Mouse (Mus musculus): ENCODE data around the gene Krtcap3. TPM values are rescaled to one million over a fixed set of nuclear protein-coding genes. Genes with fewer than 3 reads are reported as not detected.
"Not testable (repeated sequence)": the region's sequence is repeated elsewhere in the genome, so short reads cannot be mapped to it uniquely, and the experiment has no call there.

Krtcap3 gene
- polyA plus RNA-seq (2016; fragmentation: Nextera tagmentation; extraction: Ambion mirVana): 4.6 and 6.1 TPM in 2 replicates

DNA sequence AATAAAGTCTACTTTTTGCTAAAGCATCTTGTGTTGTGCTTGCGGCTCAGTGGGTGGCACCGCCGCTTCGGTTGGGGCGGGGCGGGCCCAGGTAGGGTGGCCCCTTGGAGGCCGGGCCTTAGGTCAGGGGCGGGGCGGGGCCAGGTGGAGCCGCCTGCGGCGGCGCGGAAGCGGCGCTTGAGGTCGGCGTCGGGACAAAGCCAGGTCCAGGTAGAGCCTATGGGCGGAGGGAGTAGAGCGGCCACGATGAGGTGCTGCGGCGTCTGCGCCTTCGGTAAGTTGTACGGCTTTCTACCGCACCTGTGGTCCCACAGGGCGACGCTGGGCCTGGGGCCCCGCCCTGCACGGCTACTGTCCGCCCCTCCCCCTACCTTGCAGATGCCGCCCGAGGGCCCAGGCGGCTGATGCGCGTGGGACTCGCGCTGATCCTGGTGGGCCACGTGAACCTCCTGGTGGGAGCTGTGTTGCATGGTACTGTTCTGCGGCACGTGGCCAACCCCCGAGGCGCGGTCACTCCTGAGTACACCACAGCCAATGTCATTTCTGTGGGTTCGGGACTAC lies at the start of gene Krtcap3:
Krtcap3 (plus strand) TSS at position 151 of the 561 bp plus-strand sequence.
- Histone ChIP-seq H3K27ac (no peak within 1 kb of the TSS), H3K4me2 (peak within 1 kb of the TSS; percentile 65), H3K36me3 (peaks cover 82% of the 10 kb centered on the region), H3K27me3 (replicated peaks) (no peaks in the 10 kb centered on the region), H3K4me1 (peaks cover 27% of the 10 kb centered on the region), H3K4me3 (peak within 1 kb of the TSS; percentile 50), H3K9ac (0 out of 2 replicates have a peak within 1 kb of the TSS, but pooled peaks have one; percentile 2), H3K9me3 (replicated peaks) (no peaks in the 10 kb centered on the region)
- WGBS (ENCODE audit: insufficient replicate concordance): 62% methylated on average over 47 of the region's 47 CpGs
- ATAC-seq: peak; percentile 77

DNA sequence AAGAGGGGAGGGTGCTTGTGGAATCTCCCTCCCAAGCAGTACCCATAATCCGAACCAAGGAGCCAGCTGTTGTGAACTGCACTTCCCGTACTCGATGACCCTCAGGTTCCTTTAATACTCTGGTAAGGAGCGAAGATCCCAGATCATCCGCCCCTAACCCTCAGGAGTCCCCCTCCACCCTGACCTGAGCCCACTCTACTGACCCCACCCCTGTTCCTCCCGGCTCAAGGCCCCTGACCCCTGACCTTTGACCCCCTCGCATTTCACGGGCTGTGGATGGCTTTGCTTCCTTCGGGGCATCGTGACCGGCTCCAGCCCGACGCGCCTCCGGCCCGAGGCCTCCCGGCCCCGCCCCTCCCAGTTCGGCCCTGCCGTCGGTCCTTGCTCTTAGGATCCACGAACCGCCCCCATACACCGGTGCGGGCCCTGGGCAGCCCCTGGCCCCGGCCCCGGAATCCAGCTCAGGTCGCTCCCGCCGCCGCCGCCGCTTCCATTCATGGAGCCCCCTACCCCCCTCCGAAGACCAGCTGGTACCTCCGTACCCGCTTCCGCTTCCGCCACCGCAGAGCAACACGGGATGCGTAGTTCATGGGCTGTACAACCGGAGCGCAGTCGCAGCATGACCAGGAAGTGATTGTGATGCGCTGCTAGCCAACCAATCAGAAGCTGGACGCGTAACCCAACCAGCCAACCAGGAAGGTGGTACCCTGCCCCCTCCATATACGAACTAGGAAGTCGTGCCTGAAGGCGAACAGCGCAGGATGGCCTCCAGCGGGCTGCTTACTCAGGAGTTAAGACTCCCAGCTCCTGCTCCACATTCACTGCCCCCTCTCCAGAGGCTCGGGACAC lies 49.5 kb upstream of the Krtcap3 start, which contains the start of gene Zfp513:
Zfp513 (minus strand) TSS at position 562 of the 849 bp plus-strand sequence.
- Histone ChIP-seq H3K4me3 (peak within 1 kb of the TSS; percentile 80), H3K4me2 (peak within 1 kb of the TSS; percentile 89), H3K36me3 (peaks cover 85% of the 10 kb centered on the region), H3K9me3 (replicated peaks) (peaks cover 5% of the 10 kb centered on the region), H3K27me3 (replicated peaks) (no peaks in the 10 kb centered on the region), H3K4me1 (peaks cover 36% of the 10 kb centered on the region), H3K9ac (peak within 1 kb of the TSS; percentile 81), H3K27ac (peak within 1 kb of the TSS; percentile 87)
- under 1% methylated on average over 53 of the region's 53 CpGs for WGBS (ENCODE audit: insufficient replicate concordance)
- ATAC-seq: peak; percentile 95

DNA sequence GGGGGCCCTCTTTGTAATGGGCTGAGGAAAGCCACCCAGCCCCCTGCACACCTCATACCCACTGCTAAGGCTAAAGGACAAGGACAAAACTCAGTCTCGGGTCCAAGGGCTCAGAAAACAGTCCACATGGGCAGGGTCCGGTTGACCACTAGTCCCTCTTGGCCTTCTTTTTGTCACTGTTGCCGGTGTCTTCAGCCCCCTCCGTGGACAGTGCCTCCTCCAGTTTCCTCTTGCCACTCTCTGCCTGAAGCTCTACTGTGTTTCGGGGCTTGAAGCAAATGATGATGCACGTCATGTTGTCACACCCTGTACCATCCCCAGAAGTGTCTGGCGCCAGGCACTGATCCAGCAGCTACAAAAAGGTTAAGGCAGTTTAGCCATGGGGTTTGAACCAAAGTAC lies 48.6 kb upstream of the Krtcap3 start:
- peak overlapping the region; percentile 87 for H3K27ac ChIP-seq
- H3K4me2 ChIP-seq: peak overlapping the region; percentile 89
- H3K4me3 ChIP-seq: peak overlapping the region; percentile 80
- H3K36me3 ChIP-seq: peaks cover 85% of the 10 kb centered on the region
- peaks cover 36% of the 10 kb centered on the region for H3K4me1 ChIP-seq
- peak overlapping the region; percentile 68; the same call in 1 of the 2 replicates for H3K9ac ChIP-seq
- no peaks in the 10 kb centered on the region for H3K27me3 ChIP-seq (replicated peaks)
- H3K9me3 ChIP-seq (replicated peaks): peaks cover 5% of the 10 kb centered on the region
- WGBS (ENCODE audit: insufficient replicate concordance): 79% methylated on average over 7 of the region's 7 CpGs
- no peak for ATAC-seq

DNA sequence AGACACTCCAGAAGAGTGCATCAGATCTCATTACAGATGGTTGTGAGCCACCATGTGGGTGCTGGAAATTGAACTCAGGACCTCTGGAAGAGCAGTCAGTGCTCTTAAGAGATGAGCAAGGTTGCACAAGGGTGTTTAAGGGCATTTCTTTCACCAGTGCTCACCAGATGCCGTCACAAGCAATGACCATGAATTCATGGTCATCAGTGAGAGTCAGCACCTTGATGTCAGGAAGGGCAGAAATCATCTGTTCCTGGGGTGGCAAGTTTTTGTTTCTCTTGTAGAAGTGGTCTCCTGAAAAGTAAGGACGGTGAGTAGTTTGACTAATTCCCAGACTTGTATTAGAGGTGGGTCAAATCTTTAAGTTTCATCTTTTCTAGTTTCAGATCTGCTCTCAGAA lies 47.6 kb upstream of the Krtcap3 start:
- H3K27ac ChIP-seq: 0 out of 2 replicates have a peak overlapping the region, but pooled peaks have one; percentile 87
- H3K4me1 ChIP-seq: peaks cover 36% of the 10 kb centered on the region
- WGBS (ENCODE audit: insufficient replicate concordance): 82% methylated on average over 2 of the region's 2 CpGs
- H3K4me3 ChIP-seq: no peak overlapping the region
- H3K27me3 ChIP-seq (replicated peaks): no peaks in the 10 kb centered on the region
- H3K9me3 ChIP-seq (replicated peaks): peaks cover 5% of the 10 kb centered on the region
- peaks cover 85% of the 10 kb centered on the region for H3K36me3 ChIP-seq
- H3K4me2 ChIP-seq: no peak overlapping the region
- no peak overlapping the region for H3K9ac ChIP-seq
- no peak for ATAC-seq

DNA sequence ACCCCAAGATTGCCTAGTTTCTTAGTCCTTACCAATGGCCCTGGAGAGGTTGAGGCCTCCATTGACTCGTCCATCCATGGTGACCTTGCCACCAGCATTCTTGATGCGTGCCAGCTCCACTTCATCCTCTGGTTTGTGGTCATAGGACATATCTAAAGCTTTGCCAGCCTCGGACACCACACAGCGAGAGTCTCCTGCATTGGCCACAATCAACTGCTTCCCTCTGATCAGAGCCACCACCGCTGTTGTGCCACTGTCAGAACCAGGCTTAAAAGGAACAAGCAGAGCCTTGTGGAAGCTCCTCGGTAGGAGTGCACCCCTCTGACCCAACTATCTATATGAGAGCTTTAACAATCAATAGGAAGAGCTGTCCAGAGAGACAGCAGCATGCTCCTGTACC lies 47.1 kb upstream of the Krtcap3 start:
- no peak overlapping the region for H3K4me2 ChIP-seq
- no peak for ATAC-seq
- H3K9me3 ChIP-seq (replicated peaks): peaks cover 5% of the 10 kb centered on the region
- peaks cover 31% of the 10 kb centered on the region for H3K4me1 ChIP-seq
- 86% methylated on average over 6 of the region's 6 CpGs for WGBS (ENCODE audit: insufficient replicate concordance)
- no peak overlapping the region for H3K9ac ChIP-seq
- no peak overlapping the region for H3K27ac ChIP-seq
- no peaks in the 10 kb centered on the region for H3K27me3 ChIP-seq (replicated peaks)
- H3K4me3 ChIP-seq: no peak overlapping the region
- peaks cover 80% of the 10 kb centered on the region for H3K36me3 ChIP-seq

DNA sequence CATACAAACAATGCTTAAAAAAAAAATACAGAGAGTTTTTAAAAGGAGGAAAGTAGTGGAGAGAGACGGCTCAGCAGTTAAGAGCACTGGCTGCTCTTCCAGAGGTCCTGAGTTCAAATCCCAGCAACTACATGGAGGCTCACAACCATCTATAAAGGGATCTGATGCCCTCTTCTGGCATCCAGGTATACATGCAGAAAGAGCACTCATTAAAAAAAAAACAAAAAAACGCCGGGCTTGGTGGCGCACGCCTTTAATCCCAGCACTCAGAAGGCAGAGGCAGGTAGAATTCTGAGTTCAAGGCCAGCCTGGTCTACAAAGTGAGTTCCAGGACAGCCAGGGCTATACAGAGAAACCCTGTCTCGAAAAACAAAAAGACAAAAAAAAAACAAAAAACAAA lies 34.9 kb upstream of the Krtcap3 start:
- not testable (repeated sequence) for ATAC-seq; H3K27ac ChIP-seq; H3K4me3 ChIP-seq; H3K4me2 ChIP-seq; H3K9ac ChIP-seq; H3K27me3 ChIP-seq (replicated peaks); H3K9me3 ChIP-seq (replicated peaks)
- 66% methylated on average over 6 of the region's 6 CpGs for WGBS (ENCODE audit: insufficient replicate concordance)
- Histone ChIP-seq H3K4me1 (peaks cover 73% of the 10 kb centered on the region), H3K36me3 (peaks cover 19% of the 10 kb centered on the region)

DNA sequence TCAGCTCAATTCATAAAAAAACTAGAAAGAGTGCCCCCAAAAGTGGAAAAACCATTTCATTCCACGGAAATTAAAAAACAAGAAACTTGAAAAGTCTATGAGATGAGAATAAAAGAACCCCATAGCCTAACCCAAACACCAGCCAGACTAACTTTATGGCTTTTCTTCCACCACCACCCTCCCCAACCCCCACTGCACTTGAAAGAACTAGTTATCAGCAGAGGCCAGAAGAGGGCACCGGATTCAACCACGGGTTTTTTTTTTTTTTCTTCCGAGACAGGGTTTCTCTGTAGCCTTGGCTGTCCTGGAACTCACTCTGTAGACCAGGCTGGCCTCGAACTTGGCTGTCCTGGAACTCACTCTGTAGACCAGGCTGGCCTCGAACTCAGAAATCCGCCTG lies 33.2 kb upstream of the Krtcap3 start:
- H3K9ac ChIP-seq: peak overlapping the region; percentile 64
- peak overlapping the region; percentile 99 for H3K4me3 ChIP-seq
- H3K27me3 ChIP-seq (replicated peaks): no peaks in the 10 kb centered on the region
- H3K4me2 ChIP-seq: peak overlapping the region; percentile 91
- H3K36me3 ChIP-seq: peaks cover 19% of the 10 kb centered on the region
- H3K4me1 ChIP-seq: peaks cover 61% of the 10 kb centered on the region
- peak; percentile 55 for ATAC-seq
- peak overlapping the region; percentile 96 for H3K27ac ChIP-seq
- WGBS (ENCODE audit: insufficient replicate concordance): 19% methylated on average over 7 of the region's 7 CpGs
- H3K9me3 ChIP-seq (replicated peaks): no peaks in the 10 kb centered on the region

DNA sequence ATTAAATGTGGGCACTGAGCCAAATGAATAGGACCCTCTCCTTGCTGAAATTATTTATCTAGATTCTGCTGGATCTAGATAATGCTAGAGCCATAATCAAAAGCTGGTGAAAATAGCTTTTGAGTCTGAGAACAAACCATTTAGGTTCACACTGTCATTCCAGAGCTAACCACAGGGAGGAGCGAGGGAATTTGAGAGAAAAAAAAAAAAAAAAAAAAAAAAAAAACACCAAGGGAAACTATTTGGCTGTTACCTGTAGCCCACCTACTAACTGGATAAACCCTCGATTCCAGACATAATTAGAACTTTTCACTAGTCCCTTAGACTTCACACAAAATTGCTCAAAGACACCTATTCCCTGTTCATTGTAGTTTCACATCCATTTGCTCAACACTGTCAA lies 32.4 kb upstream of the Krtcap3 start:
- Histone ChIP-seq H3K9ac (peak overlapping the region; percentile 99), H3K36me3 (peaks cover 15% of the 10 kb centered on the region), H3K4me1 (peaks cover 61% of the 10 kb centered on the region), H3K27ac (peak overlapping the region; percentile 96), H3K9me3 (replicated peaks) (no peaks in the 10 kb centered on the region), H3K27me3 (replicated peaks) (no peaks in the 10 kb centered on the region), H3K4me2 (peak overlapping the region; percentile 91), H3K4me3 (peak overlapping the region; percentile 99)
- 2% methylated on average over 2 of the region's 2 CpGs for WGBS (ENCODE audit: insufficient replicate concordance)
- ATAC-seq: no peak

DNA sequence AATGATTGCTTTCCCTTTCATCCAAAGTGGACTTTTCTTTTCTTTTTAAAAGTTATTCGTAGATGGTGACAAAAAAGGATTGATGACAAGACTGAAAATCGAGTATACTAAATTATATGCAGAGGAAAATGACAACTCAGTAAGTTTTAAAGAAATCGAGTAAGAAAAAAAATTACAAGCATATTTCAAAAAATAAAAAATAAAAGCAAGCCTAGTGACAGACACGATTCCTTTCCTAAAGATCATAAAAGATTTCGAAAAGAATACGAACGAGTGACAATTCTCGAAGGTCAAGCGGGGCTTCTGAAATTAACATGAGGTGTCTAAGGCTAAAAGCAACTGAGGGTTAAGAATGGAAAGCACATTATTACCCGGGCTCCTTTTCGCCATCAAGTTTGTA lies 32.0 kb upstream of the Krtcap3 start:
- Histone ChIP-seq H3K9ac (peak overlapping the region; percentile 99), H3K27ac (peak overlapping the region; percentile 96), H3K9me3 (replicated peaks) (no peaks in the 10 kb centered on the region), H3K4me2 (peak overlapping the region; percentile 91), H3K4me3 (peak overlapping the region; percentile 99), H3K36me3 (peaks cover 11% of the 10 kb centered on the region), H3K4me1 (peaks cover 57% of the 10 kb centered on the region), H3K27me3 (replicated peaks) (no peaks in the 10 kb centered on the region)
- 1% methylated on average over 11 of the region's 11 CpGs for WGBS (ENCODE audit: insufficient replicate concordance)
- no peak for ATAC-seq

DNA sequence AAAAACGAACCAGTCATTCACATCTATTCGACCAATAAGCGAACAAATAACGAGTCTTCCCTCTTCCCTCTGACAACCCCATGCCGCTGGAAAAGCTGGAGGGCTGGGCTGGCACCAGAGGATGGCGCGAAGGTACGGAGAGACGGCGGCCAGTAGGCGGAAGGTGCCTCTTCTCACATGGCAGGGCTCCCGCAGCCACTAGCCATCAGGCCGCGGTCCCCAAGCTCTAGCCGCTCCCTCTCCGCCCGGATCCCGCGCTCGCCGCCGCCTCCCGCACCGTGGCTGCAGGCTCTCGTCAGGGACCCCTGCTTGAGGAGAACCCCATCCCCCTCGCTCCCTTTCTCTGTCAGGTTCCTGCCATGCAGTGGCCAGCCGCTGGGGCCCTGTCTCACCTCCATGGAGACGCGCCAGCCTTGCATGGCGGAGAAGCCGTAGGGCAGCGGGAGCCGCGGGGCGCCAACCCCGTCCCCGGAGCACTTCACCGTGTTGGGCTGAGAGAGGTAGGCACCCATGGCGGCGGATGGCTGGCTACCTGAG lies 31.5 kb upstream of the Krtcap3 start:
- Histone ChIP-seq H3K36me3 (peaks cover 10% of the 10 kb centered on the region), H3K4me2 (peak overlapping the region; percentile 91), H3K27ac (peak overlapping the region; percentile 96), H3K9me3 (replicated peaks) (no peaks in the 10 kb centered on the region), H3K4me1 (peaks cover 52% of the 10 kb centered on the region), H3K27me3 (replicated peaks) (no peaks in the 10 kb centered on the region), H3K4me3 (peak overlapping the region; percentile 99), H3K9ac (peak overlapping the region; percentile 99)
- peak; percentile 48 for ATAC-seq
- under 1% methylated on average over 40 of the region's 40 CpGs for WGBS (ENCODE audit: insufficient replicate concordance)

DNA sequence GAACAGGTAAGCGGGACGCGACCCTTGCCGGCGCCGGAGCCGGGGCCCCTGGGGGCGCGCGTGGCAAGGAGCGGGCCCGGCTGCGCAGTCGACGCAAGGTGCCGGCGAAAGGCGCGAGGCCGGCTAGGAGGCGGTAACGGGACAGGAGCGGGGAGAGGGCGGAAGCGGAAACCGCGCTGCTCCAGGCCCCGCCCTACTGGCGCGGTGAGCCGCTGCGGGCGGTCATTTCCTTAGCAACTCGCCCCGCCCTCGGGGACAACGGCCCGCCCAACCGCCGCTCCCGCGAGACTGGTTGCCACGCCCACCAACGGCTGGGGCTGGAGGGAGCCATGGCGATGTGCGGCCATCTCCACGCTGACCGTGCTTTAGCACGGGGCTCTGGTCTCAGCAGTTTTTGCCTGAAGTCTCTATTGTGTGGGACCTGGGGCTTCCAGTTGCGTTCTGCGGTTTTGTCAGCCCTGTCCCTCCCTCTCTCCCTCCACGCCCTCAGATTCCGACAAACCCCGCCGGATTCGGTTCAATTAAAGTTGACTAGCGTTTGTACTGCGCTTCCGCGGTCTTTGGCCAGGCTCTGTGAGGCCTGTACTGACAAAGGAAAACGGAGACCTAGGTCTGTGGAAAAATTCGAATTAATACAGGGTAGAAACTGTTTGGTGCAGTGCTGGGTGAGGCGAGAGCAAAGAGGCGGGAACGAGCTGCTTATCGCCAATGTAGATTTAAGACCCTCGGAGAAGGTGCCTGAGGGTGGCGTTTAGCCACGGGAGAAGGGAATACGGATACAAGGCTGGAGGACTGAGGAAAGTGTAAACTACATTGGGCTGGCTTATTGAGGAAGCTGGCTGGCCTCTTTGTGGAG lies 30.8 kb upstream of the Krtcap3 start, which contains the start of gene Ppm1g:
Ppm1g (minus strand) TSS at position 240 of the 856 bp plus-strand sequence.
- peaks cover 8% of the 10 kb centered on the region for H3K36me3 ChIP-seq
- H3K27ac ChIP-seq: peak within 1 kb of the TSS; percentile 96
- no peaks in the 10 kb centered on the region for H3K9me3 ChIP-seq (replicated peaks)
- no peaks in the 10 kb centered on the region for H3K27me3 ChIP-seq (replicated peaks)
- H3K4me1 ChIP-seq: peaks cover 47% of the 10 kb centered on the region
- under 1% methylated on average over 70 of the region's 70 CpGs for WGBS (ENCODE audit: insufficient replicate concordance)
- peak within 1 kb of the TSS; percentile 99 for H3K9ac ChIP-seq
- peak within 1 kb of the TSS; percentile 91 for H3K4me2 ChIP-seq
- peak; percentile 93 for ATAC-seq
- peak within 1 kb of the TSS; percentile 99 for H3K4me3 ChIP-seq
